Mouse (Mus musculus) ES-E14 (cell line): Measurements from ENCODE around the gene Fez2. TPM values are rescaled to one million over a fixed set of nuclear protein-coding genes. Genes with fewer than 3 reads are reported as not detected.

Source experiments
- DNase-seq: peaks from one replicate; pipeline ENCODE4 v3.0.0-alpha.2; 2013; ENCODE audit warnings: low read depth, low spot score
- H3K27ac ChIP-seq: 2 replicates; pipeline ENCODE4 v1.5.1; 2012; ENCODE audit warnings: low read depth, mild to moderate bottlenecking, low read length, moderate library complexity, mixed read lengths; ENCODE audit not compliant: poor library complexity, insufficient read depth, severe bottlenecking
- H3K36me3 ChIP-seq: 2 replicates; pipeline ENCODE4 v1.6.1; 2012; ENCODE audit warnings: mild to moderate bottlenecking, low read length, moderate library complexity, mixed read lengths; ENCODE audit not compliant: control insufficient read depth, poor library complexity, insufficient read depth, severe bottlenecking
- H3K4me1 ChIP-seq, 2 experiments: fragments of 150-350 bp in 1 of 2; sonication (generic) in 1 of 2; 2 replicates each; pipeline ENCODE4 v1.6.1; 2012; ENCODE audit warnings: low read length in 2 of 2, mild to moderate bottlenecking in 1 of 2, mixed read lengths in 1 of 2; ENCODE audit not compliant: control insufficient read depth in 2 of 2, insufficient read depth in 2 of 2, poor library complexity in 1 of 2
- H3K4me3 ChIP-seq, 2 experiments: fragments of 150-350 bp in 1 of 2; sonication (generic) in 1 of 2; 2 replicates each; pipeline ENCODE4 v1.5.1; 2012; ENCODE audit warnings: low read length in 2 of 2, low read depth in 1 of 2, mild to moderate bottlenecking in 1 of 2, mixed read lengths in 1 of 2; ENCODE audit not compliant: insufficient read depth in 1 of 2, poor library complexity in 1 of 2, severe bottlenecking in 1 of 2
- H3K9ac ChIP-seq: 2 replicates; pipeline ENCODE4 v1.6.1; 2012; ENCODE audit warnings: low read depth, mild to moderate bottlenecking, low read length, mixed read lengths; ENCODE audit not compliant: poor library complexity, insufficient read depth, severe bottlenecking
- H3K9me3 ChIP-seq: fragments of 150-350 bp; sonication (generic); 2 replicates; pipeline ENCODE4 v1.6.1; 2012; ENCODE audit warnings: low read depth, mild to moderate bottlenecking, low read length; ENCODE audit not compliant: control insufficient read depth, insufficient read depth
- CHD2 ChIP-seq: IDR thresholded peaks from 2 replicates; pipeline ENCODE4 v1.6.1; 2014; ENCODE audit warnings: mild to moderate bottlenecking, low read depth, low read length, inconsistent platforms
- HCFC1 ChIP-seq: IDR thresholded peaks from 2 replicates; pipeline ENCODE4 v1.6.1; 2012; ENCODE audit warnings: low read length, inconsistent platforms, borderline replicate concordance; ENCODE audit not compliant: insufficient read depth
- MAFK ChIP-seq: IDR thresholded peaks from 2 replicates; pipeline ENCODE4 v1.6.1; 2014; ENCODE audit warnings: mild to moderate bottlenecking, low read depth, low read length, inconsistent platforms; ENCODE audit not compliant: insufficient read depth
- ZC3H11A ChIP-seq: IDR thresholded peaks from 2 replicates; pipeline ENCODE4 v1.6.1; 2012; ENCODE audit warnings: low read depth, mild to moderate bottlenecking, inconsistent platforms, low read length, borderline replicate concordance
- ZNF384 ChIP-seq: IDR thresholded peaks from 2 replicates; pipeline ENCODE4 v1.6.1; 2012; ENCODE audit warnings: low read depth, low read length, inconsistent platforms
- in situ Hi-C, 2 experiments: fragments of 600-800 bp; cut with MboI; formaldehyde crosslinking; loops; one replicate each; pipeline ENCODE4 v1.15.1; 2025; ENCODE audit warnings: low sequenced_read_pairs in 2 of 2, inconsistent platforms in 1 of 2; ENCODE audit not compliant: unreplicated experiment in 2 of 2
- total RNA-seq: library from RNA; depleted of rRNA; stranded (reverse); fragments of 300-350 nt; gene quantifications from 2 replicates; pipeline ENCODE4 v1.2.3, GENCODE M21; 2012

The Fez2 gene
- total RNA-seq, 1 experiment: 38.2 TPM

DNA sequence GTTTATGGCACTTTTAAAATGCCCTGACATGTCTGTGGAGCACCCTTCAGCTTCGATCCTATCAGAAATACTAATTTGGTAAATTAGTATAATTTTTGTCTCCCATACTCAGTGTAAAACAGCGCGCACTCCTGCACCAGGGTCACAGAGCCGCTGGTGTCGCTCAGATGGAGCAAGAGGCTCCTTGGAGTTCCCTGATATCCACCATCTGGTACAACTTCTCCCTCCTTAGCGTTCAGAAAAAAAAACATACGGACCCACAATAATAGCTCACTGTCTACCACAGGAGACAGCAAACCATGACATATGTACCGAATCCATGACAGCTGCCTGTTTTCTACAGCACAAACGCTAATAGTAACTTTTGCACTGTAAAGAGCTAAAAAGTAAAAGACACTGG is 37.6 kb upstream of the Fez2 start:
- Histone ChIP-seq H3K4me3 (no peak overlapping the region), H3K4me1 (no peaks in the 10 kb centered on the region), H3K9ac (no peak overlapping the region), H3K9me3 (no peaks in the 10 kb centered on the region), H3K27ac (no peak overlapping the region), H3K36me3 (no peaks in the 10 kb centered on the region)
- DNase-seq: no peak
- in situ Hi-C loops: loop anchor here (10.0 to 25.0 kb wide), 2 partner anchors 411 to 418 kb away; no protein-coding TSS in a partner anchor
- TF ChIP-seq ZNF384 (no peak), HCFC1 (no peak), MAFK (no peak), ZC3H11A (no peak), CHD2 (no peak)

DNA sequence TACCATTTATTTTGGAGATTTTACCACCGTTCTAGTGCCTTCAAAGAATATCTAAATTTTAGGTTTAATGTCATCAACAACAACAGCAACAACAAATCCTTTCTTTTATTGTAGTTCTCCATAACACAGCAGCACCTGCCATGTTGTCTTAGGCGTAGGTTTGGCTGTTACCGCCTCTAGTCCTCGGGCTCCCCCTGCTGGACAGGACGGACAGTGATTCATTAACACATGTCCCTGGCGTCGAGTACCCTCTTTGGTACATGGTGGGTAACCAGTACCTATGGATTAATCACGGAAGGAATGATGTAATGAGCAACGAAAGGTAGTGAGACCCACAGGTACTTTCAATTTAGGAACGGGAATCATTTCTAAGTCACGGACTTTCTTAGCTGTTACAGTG is 37.2 kb upstream of the Fez2 start:
- peak; percentile 77 for DNase-seq
- no peak for TF ChIP-seq MAFK
- no peak for TF ChIP-seq ZNF384
- peak; percentile 78; the same call in 1 of the 2 replicates for TF ChIP-seq ZC3H11A
- TF ChIP-seq HCFC1: no peak
- Histone ChIP-seq H3K36me3 (no peaks in the 10 kb centered on the region), H3K4me1 (no peaks in the 10 kb centered on the region), H3K27ac (no peak overlapping the region), H3K9ac (no peak overlapping the region), H3K4me3 (no peak overlapping the region), H3K9me3 (no peaks in the 10 kb centered on the region)
- in situ Hi-C loops: loop anchor here (10.0 to 25.0 kb wide), 2 partner anchors 410 to 418 kb away; no protein-coding TSS in a partner anchor

DNA sequence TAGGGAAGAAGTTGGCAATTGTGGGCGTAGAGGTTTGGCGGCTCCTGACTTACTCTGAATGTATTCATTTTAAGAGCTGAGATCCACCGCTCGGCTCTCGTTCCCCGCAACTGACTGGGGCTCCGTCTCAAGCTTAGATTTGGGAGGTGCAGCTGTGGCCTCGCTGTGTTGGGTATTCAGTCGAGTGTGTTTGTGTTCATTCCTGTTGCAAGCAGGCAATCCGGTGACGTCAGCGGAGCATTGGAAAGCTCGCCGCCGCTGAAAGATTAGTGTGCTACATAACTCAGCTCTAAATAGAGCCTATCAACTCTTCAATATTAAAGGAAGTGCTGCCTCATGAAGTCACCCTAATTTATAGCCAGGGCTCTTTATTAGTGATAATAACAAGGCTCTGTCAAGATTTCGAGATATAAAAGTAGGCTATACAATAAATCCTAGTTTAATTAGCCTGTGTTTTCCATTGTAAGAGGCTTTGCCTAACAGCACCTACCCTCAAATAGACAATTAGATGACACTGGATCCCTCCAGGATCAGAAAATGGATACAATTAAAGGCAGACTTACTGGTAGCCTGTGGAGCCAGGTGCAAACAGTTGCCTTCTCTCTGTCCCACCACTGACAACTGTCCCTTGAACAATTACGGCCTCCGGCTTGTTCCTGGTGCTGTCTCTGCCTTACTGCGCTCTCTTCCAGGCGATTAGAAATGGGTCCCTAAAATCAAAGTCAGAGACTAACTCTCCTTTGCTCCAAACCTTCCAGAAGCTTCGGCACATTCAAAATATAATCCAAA is 36.4 kb upstream of the Fez2 start:
- Histone ChIP-seq H3K9ac (no peak overlapping the region), H3K27ac (no peak overlapping the region), H3K36me3 (no peaks in the 10 kb centered on the region), H3K4me1 (no peaks in the 10 kb centered on the region), H3K9me3 (no peaks in the 10 kb centered on the region), H3K4me3 (no peak overlapping the region)
- no peak for DNase-seq
- in situ Hi-C loops: loop anchor here (10.0 to 25.0 kb wide), 2 partner anchors 410 to 417 kb away; no protein-coding TSS in a partner anchor
- TF ChIP-seq CHD2 (no peak), HCFC1 (no peak), MAFK (no peak), ZNF384 (no peak), ZC3H11A (no peak)

DNA sequence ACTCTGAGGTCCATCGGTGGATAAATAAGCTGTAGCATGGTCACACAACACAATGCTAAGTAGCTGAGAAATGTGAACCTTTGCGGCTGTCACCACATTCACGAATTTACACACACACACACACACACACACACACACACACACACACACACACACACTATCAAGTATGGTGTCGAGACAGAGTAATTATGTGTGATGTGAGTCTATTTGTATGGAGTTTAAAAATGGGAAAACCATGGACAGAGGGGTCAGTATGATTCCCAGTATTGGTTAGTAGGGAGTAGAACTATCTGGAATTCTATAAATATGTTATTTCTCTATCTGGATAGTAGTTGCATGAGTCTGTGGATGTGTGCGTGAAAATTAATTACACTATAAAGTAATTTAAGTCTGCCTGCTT is 35.6 kb upstream of the Fez2 start:
- Histone ChIP-seq H3K9me3 (no peaks in the 10 kb centered on the region), H3K4me1 (no peaks in the 10 kb centered on the region), H3K27ac (no peak overlapping the region), H3K4me3 (no peak overlapping the region), H3K36me3 (no peaks in the 10 kb centered on the region), H3K9ac (no peak overlapping the region)
- in situ Hi-C loops: loop anchor here (10.0 to 25.0 kb wide), 2 partner anchors 409 to 416 kb away; no protein-coding TSS in a partner anchor
- no peak for DNase-seq
- TF ChIP-seq HCFC1: no peak
- TF ChIP-seq CHD2: no peak
- no peak for TF ChIP-seq ZNF384
- no peak for TF ChIP-seq MAFK
- TF ChIP-seq ZC3H11A: no peak
